Mouse (Mus musculus): ENCODE measurements around the gene Fcgrt. TPM values are rescaled to one million over a fixed set of nuclear protein-coding genes. Genes with fewer than 3 reads are reported as not detected.
A peak's percentile ranks its signal among the peaks of the same experiment; 100 is the strongest.

Gene Fcgrt
- total RNA-seq, 1 experiment from 2014 or later, result 4.7 TPM

- peak; percentile 62 for ATAC-seq (replicated peaks; ENCODE audit: low read depth, poor library complexity, severe bottlenecking)
Measured at GRCm38 (mm10) chr7:45090251-45090977, 13.2 kb downstream of the Fcgrt start.

DNA sequence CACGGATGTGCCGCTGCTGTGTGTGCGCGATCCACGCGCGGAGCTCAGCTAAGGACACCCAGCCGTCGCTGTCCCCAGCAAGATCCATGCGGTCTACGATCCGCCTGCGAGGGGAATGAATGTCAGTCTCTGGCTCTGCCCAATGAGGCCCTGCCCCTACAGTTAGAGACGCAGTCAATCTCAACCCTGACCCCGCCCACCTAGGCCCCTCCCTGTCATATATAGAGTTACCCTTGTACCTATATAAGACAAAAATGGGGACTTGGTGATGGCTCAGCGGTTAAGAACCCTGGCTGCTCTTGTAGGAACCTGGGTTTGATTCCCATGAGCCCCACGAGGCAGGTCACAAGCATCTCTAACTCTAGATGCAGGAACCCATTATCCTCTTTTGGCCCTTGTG is 15.1 kb downstream of the Fcgrt start:
- ATAC-seq (replicated peaks; ENCODE audit: low read depth, poor library complexity, severe bottlenecking), result no peak

- ATAC-seq (replicated peaks; ENCODE audit: low read depth, poor library complexity, severe bottlenecking), result no peak
Measured at GRCm38 (mm10) chr7:45086084-45086483, 17.6 kb downstream of the Fcgrt start.

DNA sequence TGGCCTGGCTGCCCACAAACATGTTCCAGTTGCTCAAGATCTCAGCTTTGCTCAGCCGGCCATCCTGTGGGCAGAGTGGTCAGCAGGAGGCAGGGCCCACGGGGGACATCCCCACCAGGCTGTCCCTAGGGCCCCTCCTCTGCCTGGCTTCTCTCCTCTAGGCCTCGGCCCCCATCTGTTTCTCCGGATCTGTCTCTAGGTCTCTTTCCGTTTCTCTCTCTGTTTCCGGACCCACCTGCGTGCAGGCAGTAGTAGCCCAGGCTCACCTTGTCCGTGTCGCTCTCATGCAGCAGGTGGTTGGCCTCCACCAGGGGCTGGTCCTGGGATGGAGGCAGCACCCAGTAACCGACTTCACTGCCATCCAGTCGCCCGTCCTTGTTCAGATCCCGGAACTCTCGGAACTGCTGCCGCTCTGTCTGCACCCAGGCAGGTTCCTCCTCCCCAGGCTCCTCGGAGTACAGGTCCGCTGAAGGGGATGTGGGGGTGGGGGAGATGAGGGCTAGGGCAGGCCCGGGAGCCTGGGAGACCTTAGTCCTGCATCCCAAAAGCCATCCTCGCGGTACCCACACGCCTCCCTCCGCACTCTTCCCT is 20.3 kb downstream of the Fcgrt start:
- no peak for ATAC-seq (replicated peaks; ENCODE audit: low read depth, poor library complexity, severe bottlenecking)

DNA sequence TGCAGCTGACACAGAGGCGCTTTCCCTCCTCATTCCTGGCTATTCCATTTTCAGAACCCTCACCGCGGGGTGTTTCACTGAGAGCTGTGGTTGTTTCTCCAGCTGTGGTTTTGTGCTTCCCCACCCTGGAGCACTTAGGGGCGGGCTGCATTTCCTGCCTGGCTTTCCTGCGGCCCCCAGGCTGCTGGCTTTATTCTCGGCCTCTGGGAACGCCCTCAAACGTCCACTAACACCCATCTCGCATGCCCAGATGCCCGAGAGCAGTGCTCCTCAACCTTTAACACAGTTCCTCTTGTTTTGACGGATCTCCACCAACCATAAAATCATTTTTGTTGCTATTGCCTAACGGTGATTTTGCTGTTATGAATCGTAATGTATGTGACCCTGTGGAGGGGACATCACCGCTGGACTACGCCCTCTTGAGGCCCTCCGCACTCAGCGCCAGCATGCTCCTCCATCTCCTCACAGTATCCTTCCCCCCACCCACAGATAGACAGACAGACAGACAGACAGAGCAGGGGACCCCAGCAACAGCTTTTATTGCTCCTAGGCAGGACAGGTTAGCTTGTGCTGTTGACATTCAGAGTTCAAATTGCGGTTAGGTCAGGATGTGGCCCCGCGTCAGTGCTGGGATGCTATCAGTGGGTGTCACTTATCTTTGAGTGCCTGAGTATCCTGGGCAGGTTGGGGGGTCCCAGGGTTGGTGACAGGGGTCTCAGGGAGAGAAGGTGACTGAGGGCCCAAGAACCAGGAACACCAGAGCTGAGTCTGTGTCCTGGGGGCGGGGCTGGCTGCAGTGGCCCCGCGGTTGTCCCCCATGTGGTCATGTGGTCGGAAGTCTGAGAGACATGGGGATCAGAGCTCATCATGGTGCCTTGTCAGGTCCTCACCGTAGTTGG is 21.0 kb downstream of the Fcgrt start:
- ATAC-seq (replicated peaks; ENCODE audit: low read depth, poor library complexity, severe bottlenecking), result peak; percentile 76

DNA sequence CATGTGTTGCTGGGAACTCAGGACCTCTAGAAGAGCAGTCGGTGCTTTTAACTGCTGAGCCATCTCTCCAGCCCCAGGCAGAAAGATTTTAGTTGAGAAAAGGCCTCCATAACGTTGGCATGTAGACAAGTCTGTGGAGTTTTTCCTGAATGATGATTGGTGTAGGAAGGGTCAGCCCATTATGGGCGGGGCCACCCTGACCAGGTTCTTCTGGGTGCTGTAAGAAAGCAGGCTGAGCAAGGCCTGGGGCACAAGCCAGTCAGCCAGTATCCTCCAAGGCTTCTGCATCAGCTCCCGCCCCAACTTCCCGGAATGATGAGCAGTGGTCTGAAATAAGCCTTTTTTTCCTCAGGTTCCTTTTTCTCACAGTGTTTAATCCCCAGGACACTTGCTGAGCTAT is 22.6 kb downstream of the Fcgrt start:
- no peak for ATAC-seq (replicated peaks; ENCODE audit: low read depth, poor library complexity, severe bottlenecking)

- peak; percentile 49 for ATAC-seq (replicated peaks; ENCODE audit: low read depth, poor library complexity, severe bottlenecking)
Measured at GRCm38 (mm10) chr7:45079856-45080255, 23.8 kb downstream of the Fcgrt start.

DNA sequence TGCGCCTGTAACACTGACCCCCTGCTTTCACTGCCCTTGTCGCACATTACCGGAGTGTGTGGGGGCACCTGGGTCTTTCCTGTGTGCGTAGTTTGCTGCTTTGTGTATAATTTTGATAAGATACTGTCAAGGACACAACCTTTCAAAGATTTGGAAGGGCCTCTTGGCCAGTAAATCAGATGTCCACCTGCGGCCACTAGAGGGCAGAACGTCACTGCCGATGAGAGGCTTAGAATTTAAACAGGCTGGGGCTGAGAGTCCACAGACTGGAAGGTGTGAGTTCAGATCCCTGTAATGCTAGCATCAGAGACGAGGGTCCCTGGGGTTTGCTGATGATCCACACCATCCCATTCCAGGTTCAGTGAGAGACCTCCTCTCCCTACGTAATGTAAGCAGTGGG is 25.1 kb downstream of the Fcgrt start:
- no peak; the same call in 1 of the 2 replicates for ATAC-seq (replicated peaks; ENCODE audit: low read depth, poor library complexity, severe bottlenecking)

DNA sequence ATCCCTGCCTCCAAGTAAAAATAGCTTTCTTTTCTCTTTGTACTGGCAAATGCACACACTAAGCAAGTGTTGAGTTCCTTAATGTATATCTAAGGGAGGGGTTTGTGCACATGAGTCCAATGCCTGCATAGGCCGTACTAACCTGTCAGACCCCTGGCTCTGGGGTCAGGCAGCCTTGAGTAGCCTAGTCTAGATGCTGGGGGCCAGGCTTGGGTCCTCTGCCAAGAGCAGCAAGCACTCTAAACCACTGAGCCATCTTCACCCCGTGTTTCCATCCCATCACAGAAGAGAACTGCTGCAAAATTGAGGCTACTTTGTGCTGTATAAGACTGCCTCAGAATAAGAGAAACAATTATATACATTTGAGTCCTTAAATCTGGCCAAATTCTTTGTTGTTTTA is 25.8 kb downstream of the Fcgrt start:
- no peak for ATAC-seq (replicated peaks; ENCODE audit: low read depth, poor library complexity, severe bottlenecking)

DNA sequence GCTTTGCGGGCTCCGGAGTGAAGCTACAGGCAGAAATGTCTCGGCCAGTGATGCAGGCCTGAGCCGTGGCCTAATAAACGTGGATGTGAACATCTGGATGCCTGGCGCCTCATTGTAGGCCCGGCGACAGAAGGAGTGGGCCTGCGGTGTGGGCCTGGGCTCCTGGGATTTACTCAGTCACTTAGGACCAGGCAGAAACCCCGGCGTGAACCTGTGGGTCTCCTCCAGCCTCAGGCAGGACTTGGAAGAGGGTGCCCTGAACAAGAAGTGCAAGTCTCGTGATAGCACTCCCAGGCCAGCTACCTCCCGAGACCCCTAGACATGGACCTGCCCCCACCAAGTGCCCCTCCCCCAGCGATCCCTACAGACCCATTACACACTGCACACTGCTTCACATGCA is 26.3 kb downstream of the Fcgrt start:
- ATAC-seq (replicated peaks; ENCODE audit: low read depth, poor library complexity, severe bottlenecking), result no peak

DNA sequence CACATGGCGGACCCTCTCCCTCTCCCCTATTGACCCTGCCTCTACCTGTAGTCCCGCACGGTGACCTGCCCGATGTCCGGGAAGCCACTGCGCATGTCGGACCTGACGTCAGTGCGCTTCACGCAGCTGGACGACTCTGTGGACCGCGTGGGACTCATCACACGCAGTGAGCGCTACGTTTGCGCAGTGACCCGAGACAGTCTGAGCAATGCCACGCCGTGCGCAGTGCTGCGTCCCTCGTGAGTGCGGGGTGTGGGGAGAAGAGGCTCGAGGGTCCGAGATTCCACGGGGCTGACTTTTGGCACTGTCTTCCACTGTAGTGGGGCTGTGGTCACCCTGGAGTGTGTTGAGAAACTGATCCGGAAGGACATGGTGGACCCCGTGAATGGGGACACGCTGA is 27.1 kb downstream of the Fcgrt start:
- no peak for ATAC-seq (replicated peaks; ENCODE audit: low read depth, poor library complexity, severe bottlenecking)

DNA sequence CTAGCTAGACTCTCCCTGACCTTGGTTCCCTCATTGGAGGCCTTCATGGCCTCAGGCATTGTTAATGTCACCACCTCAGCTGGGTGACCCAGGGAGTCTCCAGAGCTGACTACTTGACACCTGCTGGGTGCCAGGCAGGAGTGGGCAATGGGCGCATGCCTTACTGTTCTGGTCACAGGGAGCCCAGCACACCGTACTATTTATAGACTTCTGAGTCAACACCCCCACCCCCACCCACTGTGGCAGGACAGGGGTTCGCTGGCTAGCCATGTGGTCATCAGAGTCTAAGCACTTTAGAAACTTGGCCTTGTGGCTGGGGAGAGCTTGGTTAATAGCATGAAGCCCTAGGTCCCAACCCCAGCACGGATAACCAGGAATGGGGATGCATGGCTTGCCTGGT is 28.2 kb downstream of the Fcgrt start:
- no peak for ATAC-seq (replicated peaks; ENCODE audit: low read depth, poor library complexity, severe bottlenecking)

- ATAC-seq (replicated peaks; ENCODE audit: low read depth, poor library complexity, severe bottlenecking), result no peak
Measured at GRCm38 (mm10) chr7:45073949-45074348, 29.7 kb downstream of the Fcgrt start.

DNA sequence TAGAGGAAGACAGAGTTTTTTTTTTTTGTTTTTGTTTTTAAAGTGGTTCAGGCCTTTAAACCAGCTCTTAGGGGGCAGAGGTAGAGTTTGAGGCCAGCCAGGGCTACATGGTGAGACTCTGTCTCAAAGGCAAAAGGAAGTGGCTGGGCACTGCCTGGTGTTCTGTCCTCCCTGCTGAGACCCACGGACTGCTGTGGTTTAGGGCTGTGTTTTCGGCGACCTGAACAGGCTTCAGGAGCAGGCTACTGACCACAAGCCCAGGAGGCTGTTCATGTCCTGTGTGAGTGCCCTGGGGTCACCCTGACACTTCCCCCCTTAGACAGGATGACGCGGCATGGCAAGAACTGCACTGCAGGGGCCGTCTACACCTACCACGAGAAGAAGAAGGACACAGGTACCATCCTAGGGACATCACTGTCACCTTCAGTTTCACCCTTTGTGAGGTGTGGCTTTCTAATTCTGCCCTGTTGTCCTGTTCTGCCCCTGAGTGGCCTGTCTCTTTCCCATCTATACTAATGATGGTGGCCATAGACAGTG is 30.4 kb downstream of the Fcgrt start:
- no peak for ATAC-seq (replicated peaks; ENCODE audit: low read depth, poor library complexity, severe bottlenecking)

DNA sequence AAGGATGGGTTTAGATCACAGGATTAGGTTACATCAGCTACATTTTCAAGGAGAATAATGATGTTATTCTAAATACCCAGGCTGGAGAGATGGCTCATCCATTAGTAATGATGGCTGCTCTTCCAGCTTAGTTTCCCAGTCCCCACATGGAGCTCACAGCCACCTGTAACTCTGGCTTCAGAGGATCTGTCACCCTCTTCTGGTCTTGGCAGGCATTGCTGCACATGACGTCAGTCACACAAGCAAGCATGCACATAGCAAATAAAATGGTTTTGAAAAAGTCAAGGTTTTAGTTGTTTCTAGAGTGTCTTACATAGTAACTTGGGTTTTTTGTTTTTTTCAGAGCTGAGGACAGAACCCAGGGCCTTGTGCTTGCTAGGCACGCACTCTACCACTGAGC is 31.4 kb downstream of the Fcgrt start:
- no peak for ATAC-seq (replicated peaks; ENCODE audit: low read depth, poor library complexity, severe bottlenecking)

GRCm38 (mm10) chr7:45069671-45070070 is 34.0 kb downstream of the Fcgrt start:
- ATAC-seq (replicated peaks; ENCODE audit: low read depth, poor library complexity, severe bottlenecking), result no peak

DNA sequence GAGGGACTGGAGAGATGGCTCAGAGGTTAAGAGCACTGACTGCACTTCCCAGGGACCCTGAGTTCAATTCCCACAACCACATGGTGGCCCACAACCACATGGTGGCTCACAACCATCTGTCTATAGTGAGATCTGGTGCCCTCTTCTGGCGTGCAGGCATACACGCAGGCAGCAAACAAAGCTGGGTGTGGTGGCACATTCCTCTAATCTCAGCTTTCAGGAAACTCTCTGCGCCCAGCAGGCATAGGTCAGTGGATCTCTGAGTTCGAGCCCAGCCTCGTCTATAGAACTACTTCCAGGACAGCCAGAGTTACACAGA is 35.7 kb downstream of the Fcgrt start:
- ATAC-seq (replicated peaks; ENCODE audit: low read depth, poor library complexity, severe bottlenecking), result peak; percentile 57

DNA sequence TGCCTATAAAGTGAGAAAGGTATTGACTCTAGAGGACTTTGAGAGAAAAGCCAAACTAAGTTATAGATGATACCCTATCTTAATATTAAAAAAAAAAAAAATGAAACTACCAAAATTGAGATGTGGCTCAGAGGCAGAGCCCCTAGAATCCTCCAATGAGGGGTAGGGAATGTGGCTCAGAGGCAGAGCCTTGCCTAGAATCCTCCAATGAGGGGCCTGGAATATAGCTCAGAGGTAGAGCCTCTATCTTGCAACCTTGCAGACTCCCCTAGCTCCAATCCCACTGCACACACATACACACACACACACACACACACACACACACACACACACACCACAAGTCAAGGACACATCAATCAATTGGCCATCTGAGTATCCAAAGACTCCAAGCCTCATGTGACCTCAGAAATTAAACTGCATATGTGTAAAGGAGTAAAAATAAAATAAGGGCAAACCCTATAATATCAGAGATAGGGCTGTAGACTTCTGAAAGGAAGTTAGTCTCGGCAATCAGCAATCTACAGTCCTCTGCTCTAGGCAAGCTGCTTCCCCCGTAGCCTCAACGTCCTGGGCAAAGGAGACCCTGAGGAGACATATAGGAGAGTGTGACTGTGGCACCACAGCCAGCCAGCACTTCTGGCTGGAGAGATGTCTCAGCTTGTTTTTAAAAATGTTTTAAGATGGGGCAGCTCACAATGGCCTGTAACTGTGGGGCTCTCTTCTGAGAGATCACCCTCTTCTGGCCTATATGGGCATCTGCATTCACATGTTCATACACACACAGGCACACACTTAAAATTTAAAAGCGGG is 36.3 kb downstream of the Fcgrt start:
- ATAC-seq (replicated peaks; ENCODE audit: low read depth, poor library complexity, severe bottlenecking), result peak; percentile 43

GRCm38 (mm10) chr7:45062239-45062835 is 41.3 kb downstream of the Fcgrt start, which contains the start of the genes Nosip and Prrg2:
Gene Nosip (plus strand): TSS chr7:45062429.
Gene Prrg2 (minus strand): TSS chr7:45062677.
- ATAC-seq (replicated peaks; ENCODE audit: low read depth, poor library complexity, severe bottlenecking), result peak; percentile 95
